Mouse (Mus musculus) midbrain, embryonic 16.5 days (tissue): Measurements from ENCODE around the gene Me3. TPM values are rescaled to one million over a fixed set of nuclear protein-coding genes. Genes with fewer than 3 reads are reported as not detected.
"Not testable (repeated sequence)": the region's sequence is repeated elsewhere in the genome, so short reads cannot be mapped to it uniquely, and the experiment has no call there.

Experiments
- ATAC-seq: fragments of 200-750 bp; cut with Nextera tagmentation; 2 replicates; pipeline ENCODE4 v1.8.0; 2017; ENCODE audit warnings: moderate TSS enrichment
- H3K27ac ChIP-seq: fragments of 300-500 bp; sonication (generic); 2 replicates; pipeline ENCODE4 v1.5.1; 2014; ENCODE audit warnings: mild to moderate bottlenecking, low read length, mixed read lengths
- H3K27me3 ChIP-seq: fragments of 300-500 bp; sonication (generic); 2 replicates; pipeline ENCODE4 v1.6.1; 2014; ENCODE audit warnings: low read depth, low read length, mixed read lengths; ENCODE audit not compliant: control insufficient read depth, insufficient read depth
- H3K36me3 ChIP-seq: fragments of 300-500 bp; sonication (generic); 2 replicates; pipeline ENCODE4 v1.6.1; 2014; ENCODE audit warnings: mild to moderate bottlenecking, low read length, moderate library complexity, mixed read lengths; ENCODE audit not compliant: control insufficient read depth, insufficient read depth
- H3K4me1 ChIP-seq: fragments of 300-500 bp; sonication (generic); 2 replicates; pipeline ENCODE4 v1.6.1; 2014; ENCODE audit warnings: mild to moderate bottlenecking, low read length, mixed read lengths; ENCODE audit not compliant: control insufficient read depth, insufficient read depth
- H3K4me2 ChIP-seq: fragments of 300-500 bp; sonication (generic); 2 replicates; pipeline ENCODE4 v1.6.1; 2014; ENCODE audit warnings: mild to moderate bottlenecking, low read length, mixed read lengths
- H3K4me3 ChIP-seq: fragments of 300-500 bp; sonication (generic); 2 replicates; pipeline ENCODE4 v1.5.1; 2014; ENCODE audit warnings: low read depth, mild to moderate bottlenecking, low read length, moderate library complexity, mixed read lengths
- H3K9ac ChIP-seq: fragments of 300-500 bp; sonication (generic); 2 replicates; pipeline ENCODE4 v1.6.1; 2014; ENCODE audit warnings: low read depth, low read length, mixed read lengths
- H3K9me3 ChIP-seq: fragments of 300-500 bp; sonication (generic); replicated peaks from 2 replicates; pipeline ENCODE4 v1.6.1; 2014; ENCODE audit warnings: mild to moderate bottlenecking, low read length, mixed read lengths; ENCODE audit not compliant: control insufficient read depth, poor library complexity, severe bottlenecking
- WGBS: fragments of 180-500 bp; shearing (Covaris S2); extraction: QIAGEN DNeasy Blood & Tissue Kit; methylation state at CpG from one replicate; pipeline ENCODE4 v1.1.7; 2014; 5-methylcytosine and 5-hydroxymethylcytosine counted together
- polyA plus RNA-seq: library from polyadenylated mRNA; unstranded; fragments of >200 nt; fragmentation: Nextera tagmentation; extraction: Ambion mirVana; gene quantifications from 2 replicates; pipeline ENCODE4 v1.2.1, GENCODE M21; 2015

Gene Me3
- polyA plus RNA-seq, 1 experiment from 2014 or later, result 13.8 TPM

- H3K9me3 ChIP-seq, H3K9ac ChIP-seq, H3K36me3 ChIP-seq, H3K27ac ChIP-seq, H3K4me2 ChIP-seq, ATAC-seq, H3K27me3 ChIP-seq, H3K4me3 ChIP-seq, H3K4me1 ChIP-seq: not testable (repeated sequence)
- 92% methylated on average over 2 of the region's 2 CpGs for WGBS
These were observed 98.9 kb downstream of the Me3 start for GRCm38 (mm10) chr7:89731115-89731514.

DNA sequence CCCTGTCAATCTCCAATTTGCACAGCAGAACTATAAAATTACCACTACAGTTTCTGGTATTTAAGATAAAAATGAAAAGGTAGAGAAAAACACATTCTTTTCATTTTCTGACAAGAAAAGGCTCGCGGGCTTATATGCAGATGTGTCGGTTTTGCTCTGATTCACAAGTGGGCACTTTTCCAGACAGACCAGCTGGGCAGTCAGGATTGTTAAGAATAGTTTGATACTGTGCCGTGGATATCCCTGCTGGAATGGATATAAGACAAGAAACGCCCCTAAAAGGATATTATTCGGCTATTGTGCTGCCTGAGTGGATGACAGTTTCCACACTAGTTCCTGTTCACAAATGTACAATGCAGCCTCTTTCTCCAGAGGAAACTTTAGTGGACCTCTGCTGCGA is 116.2 kb downstream of the Me3 start:
- Histone ChIP-seq H3K27ac (no peak overlapping the region), H3K9me3 (no peaks in the 10 kb centered on the region), H3K9ac (no peak overlapping the region), H3K4me2 (no peak overlapping the region), H3K27me3 (no peaks in the 10 kb centered on the region), H3K36me3 (no peaks in the 10 kb centered on the region), H3K4me1 (peaks cover 6% of the 10 kb centered on the region; the same call in 1 of the 2 replicates), H3K4me3 (no peak overlapping the region)
- no peak for ATAC-seq
- WGBS, result 40% methylated on average over 7 of the region's 7 CpGs

DNA sequence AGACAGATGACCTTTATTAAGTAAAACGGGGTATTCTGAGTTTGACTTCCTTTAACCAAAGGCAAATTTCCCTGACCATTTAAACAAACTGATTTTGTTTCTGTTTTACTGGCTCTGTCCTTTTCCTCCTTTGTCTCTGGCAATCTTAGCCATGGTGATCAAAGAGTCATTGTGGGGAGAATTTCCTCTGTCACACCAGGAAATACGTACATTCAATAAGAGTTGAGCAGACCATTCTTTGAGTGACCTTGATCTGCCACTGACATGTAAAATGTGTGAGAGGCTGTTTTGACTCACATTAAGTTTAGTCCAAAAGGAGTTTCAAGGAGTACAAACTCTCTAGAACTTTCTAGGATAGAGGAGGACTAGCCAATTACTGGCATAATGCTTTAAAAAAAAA is 117.0 kb downstream of the Me3 start:
- no peak overlapping the region for H3K9ac ChIP-seq
- H3K4me1 ChIP-seq, result peaks cover 6% of the 10 kb centered on the region; the same call in 1 of the 2 replicates
- no peak overlapping the region for H3K4me3 ChIP-seq
- no peak for ATAC-seq
- 40% methylated on average over 2 of the region's 2 CpGs for WGBS
- no peaks in the 10 kb centered on the region for H3K36me3 ChIP-seq
- H3K27me3 ChIP-seq, result no peaks in the 10 kb centered on the region
- no peak overlapping the region for H3K4me2 ChIP-seq
- no peaks in the 10 kb centered on the region for H3K9me3 ChIP-seq
- H3K27ac ChIP-seq, result no peak overlapping the region

- no peak overlapping the region for H3K27ac ChIP-seq
- H3K4me2 ChIP-seq, result no peak overlapping the region
- H3K27me3 ChIP-seq, result no peaks in the 10 kb centered on the region
- no peaks in the 10 kb centered on the region for H3K9me3 ChIP-seq
- peak; percentile 42; the same call in 1 of the 2 replicates for ATAC-seq
- H3K36me3 ChIP-seq, result no peaks in the 10 kb centered on the region
- no peak overlapping the region for H3K4me3 ChIP-seq
- no peaks in the 10 kb centered on the region; the same call in 1 of the 2 replicates for H3K4me1 ChIP-seq
- 16% methylated on average over 5 of the region's 5 CpGs for WGBS
- H3K9ac ChIP-seq, result no peak overlapping the region
These were observed 134.7 kb downstream of the Me3 start for GRCm38 (mm10) chr7:89766678-89767508.

DNA sequence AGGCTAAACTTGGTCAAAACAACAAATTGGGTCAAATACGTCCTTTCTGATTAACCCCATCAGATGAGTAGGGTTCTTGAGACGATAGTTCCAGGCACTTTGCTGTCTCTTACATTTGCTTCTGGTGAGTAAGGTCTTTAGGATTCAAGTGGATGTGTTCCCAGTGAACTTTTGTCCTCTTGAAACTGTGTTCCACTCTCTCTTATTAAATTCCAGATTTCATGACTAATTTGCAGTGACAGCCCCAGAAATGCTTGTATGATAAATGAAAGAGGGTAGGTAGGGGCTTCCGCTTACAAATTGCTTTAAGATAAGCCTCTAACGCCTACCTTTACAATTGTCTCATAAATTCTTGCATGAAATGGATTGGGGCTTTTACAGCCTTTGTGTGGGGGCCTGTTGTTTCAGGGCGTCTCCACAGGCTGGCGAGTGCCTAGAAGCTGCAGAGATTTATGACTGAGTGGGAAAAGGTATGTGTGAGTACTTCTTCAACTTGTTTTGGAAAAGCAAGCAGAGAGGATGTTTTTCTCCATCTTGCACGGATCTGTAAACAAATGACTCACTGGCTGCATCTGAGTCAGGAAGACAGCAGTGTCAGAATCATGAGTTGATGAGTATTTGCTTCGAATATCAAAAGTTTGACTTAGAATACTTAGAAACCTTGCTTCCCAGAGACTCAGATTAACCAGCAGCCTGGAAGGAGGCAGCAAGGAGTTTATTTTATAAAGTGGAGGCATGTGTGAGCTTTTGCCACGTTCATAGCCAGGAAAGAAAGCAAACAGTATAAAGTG is 137.1 kb downstream of the Me3 start:
- no peak overlapping the region for H3K4me2 ChIP-seq
- no peak for ATAC-seq
- 37% methylated on average over 9 of the region's 9 CpGs for WGBS
- H3K4me3 ChIP-seq, result no peak overlapping the region
- H3K9me3 ChIP-seq, result no peaks in the 10 kb centered on the region
- H3K4me1 ChIP-seq, result no peaks in the 10 kb centered on the region; the same call in 1 of the 2 replicates
- H3K9ac ChIP-seq, result no peak overlapping the region
- H3K27ac ChIP-seq, result no peak overlapping the region
- no peaks in the 10 kb centered on the region for H3K27me3 ChIP-seq
- no peaks in the 10 kb centered on the region for H3K36me3 ChIP-seq

DNA sequence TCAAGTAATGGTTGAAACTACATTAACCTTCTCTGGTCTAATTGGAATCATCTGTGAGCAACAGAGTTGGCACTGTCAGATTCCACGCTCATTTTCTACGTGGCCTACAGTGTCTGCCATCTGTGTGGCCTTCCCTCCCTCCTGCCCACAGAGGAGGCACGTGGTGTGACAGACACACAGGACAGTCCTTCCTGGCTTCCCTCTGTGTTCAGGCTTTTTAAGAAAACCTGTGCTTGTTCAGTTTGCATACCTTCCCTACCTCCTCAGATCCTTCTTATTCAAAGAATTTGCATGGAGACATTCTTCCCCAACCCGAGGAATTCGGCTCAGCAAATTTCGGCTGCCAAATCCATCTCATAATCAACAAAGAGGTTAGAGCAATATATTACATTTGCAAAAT is 137.8 kb downstream of the Me3 start:
- no peaks in the 10 kb centered on the region for H3K27me3 ChIP-seq
- WGBS, result 44% methylated on average over 6 of the region's 6 CpGs
- H3K4me1 ChIP-seq, result no peaks in the 10 kb centered on the region; the same call in 1 of the 2 replicates
- no peaks in the 10 kb centered on the region for H3K9me3 ChIP-seq
- ATAC-seq, result 0 out of 2 replicates have a peak, but pooled peaks have one; percentile 45
- H3K4me2 ChIP-seq, result no peak overlapping the region
- no peak overlapping the region for H3K27ac ChIP-seq
- no peaks in the 10 kb centered on the region for H3K36me3 ChIP-seq
- no peak overlapping the region for H3K4me3 ChIP-seq
- no peak overlapping the region for H3K9ac ChIP-seq

- Histone ChIP-seq H3K4me1 (no peaks in the 10 kb centered on the region), H3K9ac (no peak overlapping the region), H3K4me3 (no peak overlapping the region), H3K36me3 (no peaks in the 10 kb centered on the region), H3K4me2 (no peak overlapping the region), H3K9me3 (no peaks in the 10 kb centered on the region; the same call in 1 of the 2 replicates), H3K27ac (no peak overlapping the region), H3K27me3 (no peaks in the 10 kb centered on the region)
- WGBS, result 82% methylated on average over 5 of the region's 5 CpGs
- no peak for ATAC-seq
These were observed 140.7 kb downstream of the Me3 start for GRCm38 (mm10) chr7:89772906-89773305.

- no peak for ATAC-seq
- Histone ChIP-seq H3K36me3 (no peaks in the 10 kb centered on the region), H3K4me3 (no peak overlapping the region), H3K4me1 (no peaks in the 10 kb centered on the region), H3K9me3 (no peaks in the 10 kb centered on the region; the same call in 1 of the 2 replicates), H3K4me2 (no peak overlapping the region), H3K9ac (no peak overlapping the region), H3K27ac (no peak overlapping the region), H3K27me3 (no peaks in the 10 kb centered on the region)
- 64% methylated on average over 3 of the region's 3 CpGs for WGBS
These were observed 141.2 kb downstream of the Me3 start for GRCm38 (mm10) chr7:89773352-89773921.
